Mouse (Mus musculus) kidney, embryonic 15.5 days (tissue): ENCODE results near the gene Klf16. TPM values are rescaled to one million over a fixed set of nuclear protein-coding genes. Genes with fewer than 3 reads are reported as not detected.
"Not testable (repeated sequence)": the region's sequence is repeated elsewhere in the genome, so short reads cannot be mapped to it uniquely, and the experiment has no call there.

Source experiments
- ATAC-seq: fragments of 200-750 bp; cut with Nextera tagmentation; replicated peaks from 2 replicates; pipeline ENCODE4 v1.8.0; 2017; ENCODE audit warnings: moderate TSS enrichment; ENCODE audit not compliant: low FRiP score
- H3K27ac ChIP-seq: fragments of 300-500 bp; sonication (generic); 2 replicates; pipeline ENCODE4 v1.5.1; 2015; ENCODE audit warnings: mild to moderate bottlenecking, inconsistent platforms
- H3K27me3 ChIP-seq: fragments of 300-500 bp; sonication (generic); 2 replicates; pipeline ENCODE4 v1.6.1; 2015; ENCODE audit warnings: inconsistent platforms
- H3K36me3 ChIP-seq: fragments of 300-500 bp; sonication (generic); 2 replicates; pipeline ENCODE4 v1.6.1; 2015; ENCODE audit warnings: inconsistent platforms
- H3K4me1 ChIP-seq: fragments of 300-500 bp; sonication (generic); 2 replicates; pipeline ENCODE4 v1.6.1; 2015; ENCODE audit warnings: inconsistent platforms
- H3K4me2 ChIP-seq: fragments of 300-500 bp; sonication (generic); 2 replicates; pipeline ENCODE4 v1.6.1; 2015; ENCODE audit warnings: moderate library complexity, mild to moderate bottlenecking, inconsistent platforms
- H3K4me3 ChIP-seq: fragments of 300-500 bp; sonication (generic); replicated peaks from 2 replicates; pipeline ENCODE4 v1.5.1; 2015; ENCODE audit warnings: mild to moderate bottlenecking, inconsistent platforms
- H3K9ac ChIP-seq: fragments of 300-500 bp; sonication (generic); 2 replicates; pipeline ENCODE4 v1.6.1; 2015; ENCODE audit warnings: mild to moderate bottlenecking, inconsistent platforms
- H3K9me3 ChIP-seq: fragments of 300-500 bp; sonication (generic); replicated peaks from 2 replicates; pipeline ENCODE4 v1.6.1; 2016; ENCODE audit warnings: inconsistent platforms
- WGBS: fragments of 180-500 bp; shearing (Covaris S2); methylation state at CpG from one replicate; pipeline ENCODE4 v1.1.7; 2015; ENCODE audit warnings: mixed read lengths; 5-methylcytosine and 5-hydroxymethylcytosine counted together
- polyA plus RNA-seq: library from polyadenylated mRNA; unstranded; fragments of >200 nt; fragmentation: Nextera tagmentation; extraction: Ambion mirVana; gene quantifications from 2 replicates; pipeline ENCODE4 v1.2.1, GENCODE M21; 2015

Klf16 gene
- polyA plus RNA-seq, 1 experiment from 2014 or later, result 11.2 TPM

DNA sequence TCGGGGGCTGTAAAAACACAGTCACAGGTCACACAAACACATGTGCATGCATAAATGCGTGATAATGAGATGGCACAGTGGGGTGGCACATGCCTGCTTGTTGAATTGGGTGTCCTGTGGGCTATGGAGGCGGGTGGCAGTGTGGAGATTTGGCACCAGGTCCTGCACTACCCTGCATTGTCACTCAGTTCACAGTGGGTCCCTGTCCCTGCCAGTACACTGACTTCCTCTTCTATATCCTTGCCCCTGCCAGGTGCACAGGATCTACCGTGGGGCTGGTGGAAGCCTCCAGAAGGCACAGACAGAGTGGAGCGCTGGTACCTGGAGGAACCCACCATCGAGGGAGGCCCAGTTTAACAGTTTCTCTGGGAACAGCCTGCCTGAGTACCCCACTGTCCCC is 37.2 kb upstream of the Klf16 start:
- ATAC-seq, result no peak
- Histone ChIP-seq H3K27ac (no peak overlapping the region), H3K9me3 (no peaks in the 10 kb centered on the region), H3K36me3 (peaks cover 56% of the 10 kb centered on the region), H3K4me2 (no peak overlapping the region), H3K27me3 (no peaks in the 10 kb centered on the region), H3K4me1 (no peaks in the 10 kb centered on the region), H3K9ac (no peak overlapping the region), H3K4me3 (no peak overlapping the region)
- 91% methylated on average over 6 of the region's 6 CpGs for WGBS

DNA sequence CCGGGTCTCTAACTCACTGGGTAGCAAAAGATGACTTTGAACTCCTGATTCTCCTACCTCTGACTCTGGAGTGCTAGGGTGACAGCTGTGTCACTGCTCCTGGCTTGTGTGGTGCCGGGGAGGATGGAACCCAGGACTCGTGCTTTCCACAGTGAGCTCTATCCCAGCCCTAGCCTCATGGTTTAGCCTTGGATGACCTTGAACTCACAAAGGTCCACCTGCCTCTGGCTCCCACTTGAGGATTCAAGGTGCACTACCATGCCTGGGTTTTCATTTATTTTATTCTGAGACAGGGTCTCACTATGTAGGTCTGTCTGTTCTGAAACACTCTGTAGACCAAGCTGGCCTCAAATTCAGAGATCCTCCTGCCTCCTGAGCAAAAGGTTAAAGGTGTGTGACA is 36.7 kb upstream of the Klf16 start:
- no peak overlapping the region for H3K4me2 ChIP-seq
- no peaks in the 10 kb centered on the region for H3K4me1 ChIP-seq
- WGBS, result 81% methylated on average over 3 of the region's 3 CpGs
- no peak overlapping the region for H3K4me3 ChIP-seq
- H3K9me3 ChIP-seq, result no peaks in the 10 kb centered on the region
- H3K9ac ChIP-seq, result no peak overlapping the region
- H3K27me3 ChIP-seq, result no peaks in the 10 kb centered on the region
- peaks cover 61% of the 10 kb centered on the region for H3K36me3 ChIP-seq
- ATAC-seq, result no peak
- H3K27ac ChIP-seq, result no peak overlapping the region

GRCm38 (mm10) chr10:80611905-80612304 is 34.8 kb upstream of the Klf16 start:
- H3K27ac ChIP-seq, result no peak overlapping the region
- no peaks in the 10 kb centered on the region for H3K4me1 ChIP-seq
- H3K4me2 ChIP-seq, result no peak overlapping the region
- ATAC-seq, result no peak
- no peaks in the 10 kb centered on the region for H3K9me3 ChIP-seq
- H3K27me3 ChIP-seq, result no peaks in the 10 kb centered on the region
- no peak overlapping the region for H3K4me3 ChIP-seq
- H3K9ac ChIP-seq, result no peak overlapping the region
- H3K36me3 ChIP-seq, result peaks cover 80% of the 10 kb centered on the region
- 94% methylated on average over 3 of the region's 3 CpGs for WGBS

- Histone ChIP-seq H3K9me3 (no peaks in the 10 kb centered on the region), H3K4me3 (no peak overlapping the region), H3K4me1 (no peaks in the 10 kb centered on the region), H3K9ac (no peak overlapping the region), H3K4me2 (no peak overlapping the region), H3K27ac (no peak overlapping the region; the same call in 1 of the 2 replicates), H3K36me3 (peaks cover 83% of the 10 kb centered on the region), H3K27me3 (no peaks in the 10 kb centered on the region)
- no peak for ATAC-seq
- 67% methylated on average over 4 of the region's 4 CpGs for WGBS
Observed at GRCm38 (mm10) chr10:80611024-80611423, 33.9 kb upstream of the Klf16 start.

- Histone ChIP-seq H3K36me3 (peaks cover 76% of the 10 kb centered on the region), H3K4me3 (no peak overlapping the region)
- ATAC-seq, result no peak
Observed at GRCm38 (mm10) chr10:80610116-80610785, 33.1 kb upstream of the Klf16 start.

DNA sequence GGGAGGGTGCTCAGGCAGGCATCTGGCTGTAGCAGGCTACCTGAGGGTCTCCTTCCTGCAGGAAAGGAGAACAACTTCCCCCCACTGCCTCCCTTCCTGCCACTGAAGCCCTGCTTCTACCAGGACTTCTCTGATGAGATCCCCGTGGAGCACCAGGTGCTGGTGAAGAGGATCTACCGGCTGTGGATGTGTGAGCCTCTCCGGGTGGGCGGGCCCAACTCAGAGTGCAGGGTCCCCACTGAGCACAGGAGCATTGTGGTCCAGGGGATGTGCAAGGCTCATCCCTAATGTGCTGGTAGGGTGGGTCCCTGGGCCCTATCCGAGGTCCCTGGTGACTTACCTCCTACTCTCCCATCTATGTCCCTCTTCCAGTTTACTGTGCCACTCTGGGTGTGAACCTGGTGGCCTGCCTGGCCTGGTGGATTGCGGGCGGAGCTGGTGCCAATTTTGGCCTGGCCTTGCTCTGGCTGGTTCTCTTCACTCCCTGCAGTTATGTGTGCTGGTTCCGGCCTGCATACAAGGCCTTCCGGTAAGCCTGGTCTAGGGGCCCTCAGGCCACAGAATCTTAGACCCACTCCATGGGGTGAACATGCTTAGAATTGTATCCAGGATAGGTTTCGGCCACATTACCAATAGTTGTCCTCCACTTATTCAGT is 32.3 kb upstream of the Klf16 start:
- Histone ChIP-seq H3K4me1 (peaks cover 4% of the 10 kb centered on the region; the same call in 1 of the 2 replicates), H3K4me3 (no peak overlapping the region), H3K27ac (no peak overlapping the region), H3K9me3 (no peaks in the 10 kb centered on the region), H3K4me2 (no peak overlapping the region), H3K27me3 (no peaks in the 10 kb centered on the region), H3K36me3 (peaks cover 67% of the 10 kb centered on the region), H3K9ac (no peak overlapping the region)
- WGBS, result 89% methylated on average over 10 of the region's 10 CpGs
- no peak for ATAC-seq

More at GRCm38 (mm10) chr10:80610116-80610785, 33.1 kb upstream of the Klf16 start:
- no peaks in the 10 kb centered on the region for H3K27me3 ChIP-seq
- no peak overlapping the region for H3K9ac ChIP-seq
- no peak overlapping the region for H3K27ac ChIP-seq
- H3K4me2 ChIP-seq, result no peak overlapping the region
- H3K9me3 ChIP-seq, result no peaks in the 10 kb centered on the region
- 95% methylated on average over 9 of the region's 9 CpGs for WGBS
- H3K4me1 ChIP-seq, result no peaks in the 10 kb centered on the region

DNA sequence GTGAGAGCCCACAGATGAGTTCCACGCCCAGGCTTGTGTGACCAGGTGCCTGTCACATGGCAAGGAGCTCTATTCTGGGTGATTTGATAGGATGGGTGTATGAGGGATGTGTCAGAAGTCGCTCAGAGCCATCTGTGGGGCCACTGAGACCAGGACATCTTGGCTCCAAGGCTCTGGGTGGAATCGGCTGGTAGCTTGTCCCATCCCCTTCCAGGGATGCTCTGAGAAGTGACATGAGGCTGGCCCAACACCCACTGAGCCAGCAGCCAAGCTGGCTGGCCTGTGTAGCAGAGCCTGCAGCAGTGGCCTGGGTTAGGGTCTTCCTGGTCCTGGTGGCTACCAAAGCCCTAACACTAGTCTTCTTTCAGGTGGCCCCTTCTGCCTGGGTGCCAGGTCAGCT is 31.3 kb upstream of the Klf16 start:
- 91% methylated on average over 3 of the region's 3 CpGs for WGBS
- H3K27ac ChIP-seq, result no peak overlapping the region
- H3K4me3 ChIP-seq, result no peak overlapping the region
- no peak overlapping the region for H3K4me2 ChIP-seq
- no peak overlapping the region for H3K9ac ChIP-seq
- H3K27me3 ChIP-seq, result no peaks in the 10 kb centered on the region
- H3K4me1 ChIP-seq, result peaks cover 14% of the 10 kb centered on the region
- H3K9me3 ChIP-seq, result no peaks in the 10 kb centered on the region
- no peak for ATAC-seq
- peaks cover 57% of the 10 kb centered on the region for H3K36me3 ChIP-seq

- ATAC-seq, result no peak
- Histone ChIP-seq H3K9ac (no peak overlapping the region), H3K4me3 (no peak overlapping the region), H3K27me3 (no peaks in the 10 kb centered on the region), H3K36me3 (peaks cover 44% of the 10 kb centered on the region), H3K27ac (no peak overlapping the region), H3K4me2 (no peak overlapping the region), H3K4me1 (peaks cover 24% of the 10 kb centered on the region), H3K9me3 (no peaks in the 10 kb centered on the region)
- 94% methylated on average over 34 of the region's 34 CpGs for WGBS
Observed at GRCm38 (mm10) chr10:80606737-80607350, 29.7 kb upstream of the Klf16 start.

GRCm38 (mm10) chr10:80606306-80606705 is 29.2 kb upstream of the Klf16 start:
- no peak overlapping the region for H3K27ac ChIP-seq
- no peak overlapping the region for H3K4me3 ChIP-seq
- H3K36me3 ChIP-seq, result peaks cover 42% of the 10 kb centered on the region
- no peak for ATAC-seq
- H3K9ac ChIP-seq, result no peak overlapping the region
- no peaks in the 10 kb centered on the region for H3K27me3 ChIP-seq
- no peaks in the 10 kb centered on the region for H3K9me3 ChIP-seq
- no peak overlapping the region for H3K4me2 ChIP-seq
- peaks cover 24% of the 10 kb centered on the region for H3K4me1 ChIP-seq
- 90% methylated on average over 23 of the region's 23 CpGs for WGBS

GRCm38 (mm10) chr10:80605721-80606120 is 28.6 kb upstream of the Klf16 start, which contains the start of gene Gm49322:
Gene Gm49322, plus strand, starts transcription at chr10:80606021.
- H3K9ac ChIP-seq, ATAC-seq, H3K4me3 ChIP-seq, H3K27me3 ChIP-seq, H3K27ac ChIP-seq, H3K9me3 ChIP-seq, H3K4me2 ChIP-seq: not testable (repeated sequence)
- peaks cover 42% of the 10 kb centered on the region for H3K36me3 ChIP-seq
- H3K4me1 ChIP-seq, result peaks cover 24% of the 10 kb centered on the region
- 76% methylated on average over 4 of the region's 4 CpGs for WGBS

DNA sequence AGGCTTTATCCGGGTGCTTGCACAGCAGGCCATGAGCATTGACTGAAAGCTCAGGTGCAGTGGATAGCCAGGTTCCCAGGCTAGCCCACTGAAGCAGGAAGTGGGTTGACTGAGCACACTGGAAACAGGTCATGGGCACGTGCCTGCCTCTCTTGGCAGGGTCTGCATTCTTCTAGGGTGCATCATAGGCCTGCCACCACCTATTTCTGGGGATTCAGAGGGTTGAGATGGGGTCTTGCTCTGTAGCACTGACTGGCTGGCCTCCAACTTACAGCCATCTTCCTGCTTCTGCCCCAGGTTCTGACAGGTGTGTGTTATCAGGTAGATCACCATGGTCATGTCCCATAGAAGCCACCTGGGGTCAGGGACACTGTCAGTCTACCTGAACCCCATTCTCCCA is 27.9 kb upstream of the Klf16 start:
- 91% methylated on average over 2 of the region's 2 CpGs for WGBS
- H3K4me1 ChIP-seq, result peaks cover 24% of the 10 kb centered on the region
- peaks cover 39% of the 10 kb centered on the region for H3K36me3 ChIP-seq
- H3K27me3 ChIP-seq, result no peaks in the 10 kb centered on the region
- no peak overlapping the region for H3K4me3 ChIP-seq
- H3K4me2 ChIP-seq, result no peak overlapping the region
- H3K9me3 ChIP-seq, result no peaks in the 10 kb centered on the region
- ATAC-seq, result no peak
- H3K9ac ChIP-seq, result no peak overlapping the region
- no peak overlapping the region for H3K27ac ChIP-seq

DNA sequence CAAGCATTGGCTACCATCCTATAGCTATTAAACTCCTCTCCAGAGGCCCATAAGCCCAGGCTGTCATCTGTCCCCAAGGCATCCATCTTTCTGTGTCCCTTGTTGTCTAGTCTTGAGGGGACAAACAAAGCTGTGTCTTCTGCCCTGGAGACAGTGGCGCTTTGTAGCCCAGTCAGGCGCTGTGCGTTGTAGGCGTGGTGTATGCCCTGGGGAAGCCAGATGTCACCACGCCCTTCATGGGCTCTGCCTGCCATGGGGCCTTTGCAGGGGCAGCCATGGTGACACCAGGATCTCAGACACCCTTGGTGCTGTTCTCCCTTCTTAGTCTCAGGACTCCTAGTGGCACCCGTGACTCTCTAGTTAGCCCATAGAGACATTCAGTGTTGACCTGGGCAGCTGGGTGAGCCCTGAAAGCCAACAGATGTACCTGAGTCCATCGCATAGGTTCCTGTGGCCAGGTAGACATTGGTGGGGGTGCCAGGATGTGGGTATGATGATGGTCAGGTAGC is 26.9 kb upstream of the Klf16 start:
- Histone ChIP-seq H3K36me3 (peaks cover 30% of the 10 kb centered on the region), H3K4me3 (peak overlapping the region; percentile 70), H3K27ac (0 out of 2 replicates have a peak overlapping the region, but pooled peaks have one; percentile 90), H3K4me2 (peak overlapping the region; percentile 79), H3K9ac (peak overlapping the region; percentile 66), H3K4me1 (peaks cover 24% of the 10 kb centered on the region), H3K9me3 (no peaks in the 10 kb centered on the region), H3K27me3 (no peaks in the 10 kb centered on the region)
- 88% methylated on average over 7 of the region's 7 CpGs for WGBS
- ATAC-seq, result no peak; the same call in 1 of the 2 replicates
